In the genomic region with DNA sequence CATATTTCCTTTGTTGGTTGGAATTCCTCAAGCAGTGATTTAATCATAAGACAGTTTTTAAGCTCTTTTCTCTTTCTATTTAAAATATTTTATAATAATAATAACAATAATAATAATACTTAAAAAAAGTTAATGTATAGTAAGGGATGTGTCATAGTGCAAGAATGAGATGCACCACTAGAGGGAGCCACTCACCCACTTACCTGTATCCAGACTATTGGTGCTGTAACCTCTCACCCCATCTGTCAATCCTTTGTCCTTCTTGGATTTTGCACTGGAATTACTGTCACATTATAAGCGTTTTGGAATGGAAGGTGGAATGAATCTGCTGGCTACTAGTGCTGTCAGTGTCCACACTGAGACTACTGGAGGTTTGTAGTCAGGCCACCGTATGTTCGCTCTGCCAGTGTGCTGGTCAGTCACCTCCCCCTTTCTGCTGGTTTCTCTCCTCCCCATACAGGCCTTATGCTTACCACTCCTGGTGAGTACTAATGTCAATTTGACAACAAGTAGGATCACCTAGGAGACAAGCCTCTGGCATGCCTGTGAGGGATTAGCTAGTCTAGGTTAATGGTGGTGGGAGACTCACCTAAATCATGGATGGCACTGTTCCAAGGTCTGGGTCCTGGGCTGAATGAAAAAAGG, we compare ENCODE assay signal across 9 mouse cellular contexts. TPM values are rescaled to one million over a fixed set of nuclear protein-coding genes. Genes with fewer than 3 reads are reported as not detected.
A peak's percentile ranks its signal among the peaks of the same experiment; 100 is the strongest.
DNase-seq lines count a peak whose midpoint lies in the region; ATAC-seq and TF ChIP-seq lines count a peak whose summit lies in the region.
"Had no signal": no experiment of that assay in that cellular context is flagged by ENCODE, and none has a peak within 500 bp of the region (broad histone marks: within the 10 kb centered on the region; RNA-seq: fewer than 3 reads in every experiment).

No protein-coding gene starts in this region.

- ATAC-seq in embryonic facial prominence, embryonic 14.5 days (ENCODE audit: low read depth), result no peak
- no peak; the same call in 1 of the 2 replicates for ATAC-seq in liver, postnatal 0 days
- no peak for ATAC-seq in heart, embryonic 12.5 days (ENCODE audit: insufficient number of reproducible peaks, low FRiP score)

- no peaks in the 10 kb centered on the region for H3K27me3 ChIP-seq in spleen, adult 2 months (ENCODE audit: control insufficient read depth, insufficient read depth, low read length)
- H3K27me3 ChIP-seq in embryonic facial prominence, embryonic 14.5 days (replicated peaks; ENCODE audit: control insufficient read depth, insufficient read depth, low read length), result no peaks in the 10 kb centered on the region
- H3K27me3 ChIP-seq in liver, postnatal 0 days (ENCODE audit: insufficient read depth, low read length), result no peaks in the 10 kb centered on the region
- no peaks in the 10 kb centered on the region for H3K27me3 ChIP-seq in heart, embryonic 12.5 days (replicated peaks)

- H3K27ac ChIP-seq in spleen, adult 2 months (ENCODE audit: insufficient read depth, low read length), result no peak overlapping the region
- H3K27ac ChIP-seq in embryonic facial prominence, embryonic 14.5 days (replicated peaks; ENCODE audit: low read depth, low read length), result no peak overlapping the region
- no peak overlapping the region for H3K27ac ChIP-seq in liver, postnatal 0 days (ENCODE audit: low read depth)
- H3K27ac ChIP-seq in heart, embryonic 12.5 days (ENCODE audit: poor library complexity, severe bottlenecking), result no peak overlapping the region

- TF ChIP-seq POLR2A in spleen, adult 2 months (IDR thresholded peaks at IDR 0.05; ENCODE audit: low read depth, low read length), result no peak

- no peak overlapping the region for H3K9ac ChIP-seq in embryonic facial prominence, embryonic 14.5 days (ENCODE audit: low read depth, low read length)
- H3K9ac ChIP-seq in liver, postnatal 0 days (replicated peaks), result no peak overlapping the region
- no peak overlapping the region for H3K9ac ChIP-seq in heart, embryonic 12.5 days

- no peak for DNase-seq in spleen, adult 2 months (ENCODE audit: low read depth in 1 of 2, low spot score in 2 of 2)
- DNase-seq in spleen, adult 12 weeks (ENCODE audit: low spot score), result no peak
- peak; percentile 14 for DNase-seq in WW6 (ENCODE audit: low read depth, low spot score)
- DNase-seq in embryonic facial prominence, embryonic 14.5 days (ENCODE audit: low spot score), result peak; percentile 45
- peak; percentile 50 for DNase-seq in kidney, adult 9 months
- DNase-seq in liver, postnatal 0 days, result peak; percentile 61
- peak; percentile 84 for DNase-seq in retina, embryonic 14.5 days (ENCODE audit: low spot score)

- no peaks in the 10 kb centered on the region for H3K9me3 ChIP-seq in embryonic facial prominence, embryonic 14.5 days (ENCODE audit: control insufficient read depth, low read length)
- H3K9me3 ChIP-seq in liver, postnatal 0 days (ENCODE audit: low read length), result no peaks in the 10 kb centered on the region
- peaks cover 5% of the 10 kb centered on the region; the same call in 1 of the 2 replicates for H3K9me3 ChIP-seq in heart, embryonic 12.5 days (replicated peaks)

- TF ChIP-seq CTCF in spleen, adult 2 months (IDR thresholded peaks at IDR 0.05; ENCODE audit: extremely low read depth, insufficient read depth, insufficient read length, insufficient replicate concordance), result 0 out of 2 replicates have a peak, but pooled peaks have one; percentile 5
- TF ChIP-seq CTCF in liver, postnatal 0 days (IDR thresholded peaks at IDR 0.05; ENCODE audit: low read depth), result peak; percentile 77

- no peaks in the 10 kb centered on the region for H3K36me3 ChIP-seq in spleen, adult 2 months (ENCODE audit: control insufficient read depth, insufficient read depth, low read length)
- no peaks in the 10 kb centered on the region for H3K36me3 ChIP-seq in embryonic facial prominence, embryonic 14.5 days (ENCODE audit: control insufficient read depth, insufficient read depth, low read length)
- no peaks in the 10 kb centered on the region for H3K36me3 ChIP-seq in liver, postnatal 0 days (replicated peaks; ENCODE audit: insufficient read depth, low read length)
- H3K36me3 ChIP-seq in heart, embryonic 12.5 days, result no peaks in the 10 kb centered on the region

- WGBS in spleen, adult 2 months, result 60% methylated on average over 3 of the region's 3 CpGs
- WGBS in embryonic facial prominence, embryonic 14.5 days, result 59% methylated on average over 3 of the region's 3 CpGs
- WGBS in liver, postnatal 0 days (ENCODE audit: insufficient replicate concordance), result 59% methylated on average over 3 of the region's 3 CpGs
- WGBS in heart, embryonic 12.5 days, result 64% methylated on average over 3 of the region's 3 CpGs

- no peak overlapping the region for H3K4me2 ChIP-seq in embryonic facial prominence, embryonic 14.5 days (ENCODE audit: low read depth, low read length)
- no peak overlapping the region for H3K4me2 ChIP-seq in liver, postnatal 0 days (ENCODE audit: low read depth, low read length)
- no peak overlapping the region for H3K4me2 ChIP-seq in heart, embryonic 12.5 days

- no peak for TF ChIP-seq EP300 in liver, postnatal 0 days (IDR thresholded peaks at IDR 0.05; ENCODE audit: low read depth)

- H3K4me1 ChIP-seq in spleen, adult 2 months (ENCODE audit: control insufficient read depth, insufficient read depth, insufficient read length), result no peaks in the 10 kb centered on the region
- no peaks in the 10 kb centered on the region for H3K4me1 ChIP-seq in embryonic facial prominence, embryonic 14.5 days (ENCODE audit: control insufficient read depth, insufficient read depth, low read length)
- H3K4me1 ChIP-seq in liver, postnatal 0 days (ENCODE audit: insufficient read depth), result no peaks in the 10 kb centered on the region
- H3K4me1 ChIP-seq in heart, embryonic 12.5 days (replicated peaks), result no peaks in the 10 kb centered on the region

- no peak overlapping the region for H3K4me3 ChIP-seq in spleen, adult 2 months (ENCODE audit: extremely low read depth, insufficient read depth, insufficient read length)
- H3K4me3 ChIP-seq in embryonic facial prominence, embryonic 14.5 days (ENCODE audit: low read depth, low read length), result no peak overlapping the region
- no peak overlapping the region for H3K4me3 ChIP-seq in liver, postnatal 0 days (ENCODE audit: low read depth, low read length)
- H3K4me3 ChIP-seq in heart, embryonic 12.5 days, result no peak overlapping the region

RNA-seq across cellular contexts. Expression of gene Olfr764-ps1, which starts 13.6 kb away (rescaled TPM):
- polyA plus RNA-seq in spleen, adult 2 months (2012; rRNA removed), result not detected in 2 replicates
- polyA plus RNA-seq in embryonic facial prominence, embryonic 14.5 days (2014; fragmentation: Nextera tagmentation; extraction: Ambion mirVana), result not detected in 2 replicates
- not detected in 2 replicates for polyA plus RNA-seq in liver, postnatal 0 days (2015; fragmentation: Nextera tagmentation; extraction: Ambion mirVana)
- polyA plus RNA-seq in heart, embryonic 12.5 days (2016; fragmentation: Nextera tagmentation; extraction: Ambion mirVana), result not detected in 2 replicates
- polyA plus RNA-seq: gonadal fat pad, adult 2 months had no signal

RNA-seq across cellular contexts. Expression of gene Olfr763, which starts 15.5 kb away (rescaled TPM):
- polyA plus RNA-seq in spleen, adult 2 months (2012; rRNA removed), result not detected in 2 replicates
- not detected in 2 replicates for polyA plus RNA-seq in embryonic facial prominence, embryonic 14.5 days (2014; fragmentation: Nextera tagmentation; extraction: Ambion mirVana)
- polyA plus RNA-seq in liver, postnatal 0 days (2015; fragmentation: Nextera tagmentation; extraction: Ambion mirVana), result not detected in 2 replicates
- not detected in 2 replicates for polyA plus RNA-seq in heart, embryonic 12.5 days (2016; fragmentation: Nextera tagmentation; extraction: Ambion mirVana)
- polyA plus RNA-seq: gonadal fat pad, adult 2 months had no signal

RNA-seq across cellular contexts. Expression of gene Olfr765, which starts 23.7 kb away (rescaled TPM):
- polyA plus RNA-seq in spleen, adult 2 months (2012; rRNA removed), result not detected in 2 replicates
- not detected in 2 replicates for polyA plus RNA-seq in embryonic facial prominence, embryonic 14.5 days (2014; fragmentation: Nextera tagmentation; extraction: Ambion mirVana)
- polyA plus RNA-seq in liver, postnatal 0 days (2015; fragmentation: Nextera tagmentation; extraction: Ambion mirVana), result not detected in 2 replicates
- not detected in 2 replicates for polyA plus RNA-seq in heart, embryonic 12.5 days (2016; fragmentation: Nextera tagmentation; extraction: Ambion mirVana)
- polyA plus RNA-seq: gonadal fat pad, adult 2 months had no signal

RNA-seq across cellular contexts. Expression of gene Olfr9, which starts 36.9 kb away (rescaled TPM):
- polyA plus RNA-seq in spleen, adult 2 months (2012; rRNA removed), result not detected in 2 replicates
- polyA plus RNA-seq in embryonic facial prominence, embryonic 14.5 days (2014; fragmentation: Nextera tagmentation; extraction: Ambion mirVana), result not detected in 2 replicates
- polyA plus RNA-seq in liver, postnatal 0 days (2015; fragmentation: Nextera tagmentation; extraction: Ambion mirVana), result not detected in 2 replicates
- polyA plus RNA-seq in heart, embryonic 12.5 days (2016; fragmentation: Nextera tagmentation; extraction: Ambion mirVana), result not detected in 2 replicates
- polyA plus RNA-seq: gonadal fat pad, adult 2 months had no signal

RNA-seq across cellular contexts. Expression of gene Olfr766-ps1, which starts 42.6 kb away (rescaled TPM):
- not detected in 2 replicates for polyA plus RNA-seq in spleen, adult 2 months (2012; rRNA removed)
- polyA plus RNA-seq in embryonic facial prominence, embryonic 14.5 days (2014; fragmentation: Nextera tagmentation; extraction: Ambion mirVana), result not detected in 2 replicates
- not detected in 2 replicates for polyA plus RNA-seq in liver, postnatal 0 days (2015; fragmentation: Nextera tagmentation; extraction: Ambion mirVana)
- polyA plus RNA-seq in heart, embryonic 12.5 days (2016; fragmentation: Nextera tagmentation; extraction: Ambion mirVana), result not detected in 2 replicates
- polyA plus RNA-seq: gonadal fat pad, adult 2 months had no signal

Comparison
In these comparisons a context has a peak if more than half of its experiments do, and no peak if none do; other contexts are left out.
1. DNase-seq: peak in WW6 (single experiment), embryonic facial prominence, embryonic 14.5 days (single experiment), kidney, adult 9 months (single experiment), liver, postnatal 0 days (single experiment) and retina, embryonic 14.5 days (single experiment); none in spleen, adult 2 months (0 of 2) and spleen, adult 12 weeks (single experiment).